Mouse (Mus musculus) embryo, embryonic 10.5 days (tissue): ENCODE results near the gene Aire.

Experiments used
- DNase-seq: peaks from one replicate; pipeline ENCODE4 v3.0.0-alpha.2; 2015; ENCODE audit warnings: low spot score

Aire gene

DNA sequence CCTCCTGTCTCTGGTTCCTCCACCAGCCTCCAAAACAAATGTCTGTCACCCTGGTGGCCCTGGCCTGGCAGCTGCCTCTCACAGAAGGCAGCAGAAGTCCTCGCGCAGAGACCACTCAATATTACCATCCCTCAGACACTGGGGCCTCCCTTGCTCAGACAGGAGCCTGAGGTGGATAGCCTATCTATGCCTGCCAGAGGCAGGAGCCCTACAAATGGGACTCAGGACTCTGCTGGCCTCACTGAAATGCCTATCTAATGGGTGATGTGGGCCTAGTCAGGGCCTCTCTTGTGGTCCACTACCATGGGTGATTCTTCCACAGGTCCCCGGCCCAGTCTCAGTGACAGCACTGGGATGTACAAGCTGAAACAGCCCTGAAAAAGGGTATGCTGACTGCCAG lies 35.2 kb downstream of the Aire start:
- no peak for DNase-seq

DNA sequence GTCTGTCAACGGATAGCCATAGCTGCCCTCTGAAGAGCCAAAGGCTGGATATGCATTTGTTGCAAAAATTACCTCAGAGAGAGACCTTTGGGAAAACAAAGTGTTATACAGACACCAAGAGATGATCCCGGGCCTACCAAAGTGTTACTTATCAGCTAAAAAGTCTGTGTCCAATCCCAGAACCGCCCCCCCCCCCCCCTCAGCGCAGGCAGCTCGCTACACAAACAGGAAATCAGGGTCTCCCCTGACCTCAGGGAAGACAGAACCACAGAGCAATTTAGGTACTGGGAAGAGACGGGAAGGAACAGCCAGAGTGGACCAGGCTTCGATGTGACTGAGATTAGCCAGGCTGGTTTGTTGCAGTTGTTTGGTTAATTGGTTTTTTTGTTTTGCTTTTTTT lies 36.2 kb downstream of the Aire start:
- no peak for DNase-seq

DNA sequence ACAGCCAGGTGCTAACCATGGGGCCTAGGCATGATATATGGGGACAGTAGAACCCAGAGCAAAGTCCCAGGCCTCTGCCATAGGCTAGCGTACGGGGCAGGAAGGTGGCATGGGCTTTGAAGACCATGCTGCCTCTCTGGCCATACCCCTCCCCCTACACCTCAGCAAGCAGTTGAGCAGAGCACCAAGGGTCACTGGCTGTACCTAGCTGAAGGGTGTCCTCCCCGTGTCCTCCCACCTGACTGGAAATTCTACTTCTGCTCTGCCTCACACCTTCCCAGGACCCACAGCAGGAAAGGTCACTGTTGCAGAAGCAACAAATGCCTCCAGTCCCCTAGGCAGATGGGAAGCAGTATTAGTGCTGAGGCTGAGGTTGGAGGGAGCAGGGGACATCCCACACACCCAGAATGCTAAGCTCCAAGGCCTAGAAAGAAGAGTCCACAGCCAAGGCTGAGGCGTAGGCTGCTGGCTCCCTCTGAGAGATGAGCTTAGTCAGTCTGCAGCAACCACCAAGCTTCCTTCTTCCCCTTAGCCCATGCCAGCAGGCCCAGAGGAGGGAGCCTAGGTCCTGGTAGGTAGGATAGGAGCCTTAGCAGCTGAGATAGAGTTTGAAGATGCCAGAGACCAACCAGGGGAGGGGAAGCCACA lies 37.5 kb downstream of the Aire start:
- no peak for DNase-seq

DNA sequence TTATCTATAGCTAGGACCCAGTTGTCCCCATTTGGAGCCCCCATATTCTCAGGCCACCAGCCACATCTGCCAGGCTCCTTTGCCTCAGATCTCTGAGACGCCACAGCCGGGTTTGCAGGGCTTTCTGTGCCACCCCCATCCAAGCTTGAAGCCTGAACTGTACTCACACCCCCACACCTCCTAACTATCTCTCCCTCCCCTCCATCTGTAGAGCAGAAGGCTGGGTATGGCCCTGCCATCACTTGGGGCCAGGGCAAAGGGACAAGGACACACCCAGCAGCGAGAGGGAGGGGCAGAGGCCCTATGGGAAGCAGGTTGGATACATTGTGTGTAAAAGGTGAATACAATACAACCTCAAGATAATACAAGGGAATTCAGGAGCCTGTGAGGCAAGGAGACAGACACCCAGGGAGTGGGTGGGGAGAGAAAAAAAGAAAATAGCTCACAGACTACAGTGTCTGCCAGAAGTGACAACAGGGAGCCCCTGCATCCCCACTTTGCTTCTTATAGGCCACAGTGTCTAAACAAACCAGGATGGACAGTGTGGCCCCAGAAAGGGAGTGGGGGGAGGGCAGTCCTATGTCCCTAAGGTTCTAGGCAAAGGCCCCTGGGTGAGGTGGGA lies 38.8 kb downstream of the Aire start:
- no peak for DNase-seq

DNA sequence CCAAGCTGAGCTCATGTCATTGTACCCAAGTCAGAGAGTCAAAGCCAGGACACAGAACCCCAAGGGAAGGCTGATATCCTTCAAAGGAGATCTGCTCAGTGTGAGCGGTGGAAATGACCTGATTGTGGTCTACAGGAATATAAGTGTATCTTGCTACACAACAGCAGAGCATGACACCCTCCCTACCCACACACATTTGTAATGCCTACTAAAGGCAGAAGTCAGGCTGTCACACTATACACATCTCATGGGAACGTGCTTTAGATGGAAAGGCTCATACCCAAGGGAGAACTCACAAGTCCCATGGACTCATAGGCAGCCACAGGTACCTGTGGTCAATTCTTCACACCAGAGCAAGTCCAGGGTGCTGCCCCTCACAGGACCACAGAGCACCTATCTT lies 41.1 kb downstream of the Aire start:
- DNase-seq: no peak

DNA sequence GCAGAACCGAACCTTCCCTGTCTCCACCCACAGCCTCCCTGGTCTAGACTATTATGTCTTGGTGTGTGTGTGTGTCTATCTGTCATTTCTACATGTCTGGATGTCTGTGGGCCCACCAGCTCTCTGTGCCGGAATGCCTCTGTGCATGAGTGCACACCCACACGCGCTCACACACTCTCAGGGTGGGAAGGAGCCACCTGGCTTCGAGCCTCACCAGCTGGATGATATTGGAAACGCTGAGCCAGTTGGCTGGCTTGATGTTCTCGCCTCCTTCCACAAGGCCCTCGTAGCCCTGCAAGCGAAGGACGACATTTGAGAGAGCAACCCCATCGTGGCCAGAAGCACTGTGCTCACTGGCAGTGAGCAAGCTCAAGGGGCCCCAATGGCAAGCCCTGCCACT lies 41.6 kb downstream of the Aire start:
- DNase-seq: no peak

GRCm38 (mm10) chr10:78000200-78000599 lies 43.2 kb downstream of the Aire start:
- DNase-seq: no peak

GRCm38 (mm10) chr10:77995639-77996038 lies 47.8 kb downstream of the Aire start:
- DNase-seq: no peak

DNA sequence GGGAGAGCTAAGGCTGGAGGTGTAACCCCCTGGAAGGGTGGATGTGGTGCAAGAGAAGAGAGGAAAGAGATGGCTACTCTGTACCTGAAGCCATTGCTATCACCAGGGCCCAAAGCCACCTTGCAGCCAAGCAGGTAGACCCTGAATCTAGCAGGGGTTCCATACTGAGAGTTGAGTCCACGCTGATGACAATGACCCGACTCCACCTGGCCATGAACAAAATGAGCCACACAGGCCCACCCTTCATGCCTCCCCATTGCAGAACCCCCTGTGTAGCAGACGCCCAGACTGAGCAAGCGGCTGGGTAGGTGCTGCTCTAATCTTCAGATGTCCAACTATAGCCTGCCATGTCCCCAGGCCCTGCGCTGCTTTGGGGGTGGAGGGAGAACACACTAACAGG lies 57.6 kb downstream of the Aire start:
- DNase-seq: no peak

DNA sequence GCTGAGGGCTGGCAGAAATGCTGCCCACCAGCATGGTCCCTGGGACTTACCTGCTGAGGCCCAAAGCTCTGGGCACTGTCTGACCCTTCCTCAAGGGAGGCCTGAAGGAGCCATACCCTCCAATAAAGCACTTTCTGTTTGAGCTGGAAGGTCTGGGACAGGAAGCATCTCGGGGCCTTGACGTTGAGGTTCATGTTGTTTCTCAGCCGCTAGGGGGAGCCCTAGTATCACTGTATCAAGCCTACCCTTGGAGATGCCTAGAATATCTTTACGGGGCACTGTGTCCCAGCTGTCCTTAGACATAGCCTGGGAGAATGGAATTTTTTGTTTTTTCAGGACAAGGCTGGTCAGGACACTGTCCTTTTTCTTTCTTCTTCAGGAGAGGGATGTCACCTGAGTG lies 58.8 kb downstream of the Aire start:
- peak; percentile 92 for DNase-seq
